Mouse (Mus musculus): ENCODE measurements around the gene Neurl1b.

The Neurl1b gene

GRCm38 (mm10) chr17:26494642-26495468, 80.2 kb downstream of the Neurl1b start:
- DNase-seq (ENCODE audit: low read depth) = no peak

All from fibroblast of lung, adult 2 months (primary cell).